Mouse (Mus musculus) cerebellum, adult 2 months (tissue): ENCODE data around the gene Grin2a. TPM values are rescaled to one million over a fixed set of nuclear protein-coding genes. Genes with fewer than 3 reads are reported as not detected.
"Not testable (repeated sequence)": the region's sequence is repeated elsewhere in the genome, so short reads cannot be mapped to it uniquely, and the experiment has no call there.

Experiments
- DNase-seq, 2 experiments: peaks; one replicate each; pipeline ENCODE4 v3.0.0; 2021
- H3K27ac ChIP-seq: fragments of 200-500 bp; 2 replicates; pipeline ENCODE4 v1.5.1; 2012; ENCODE audit warnings: low read length, control low read depth, inconsistent platforms; ENCODE audit not compliant: insufficient read depth
- H3K27me3 ChIP-seq: fragments of 200-500 bp; 2 replicates; pipeline ENCODE4 v1.6.1; 2012; ENCODE audit warnings: inconsistent platforms, mild to moderate bottlenecking, low read length, moderate library complexity; ENCODE audit not compliant: control insufficient read depth, insufficient read depth
- H3K4me1 ChIP-seq: fragments of 200-500 bp; 2 replicates; pipeline ENCODE4 v1.6.1; 2011; ENCODE audit warnings: low read length; ENCODE audit not compliant: control insufficient read depth, insufficient read depth
- H3K4me3 ChIP-seq: fragments of 200-500 bp; replicated peaks from 2 replicates; pipeline ENCODE3; 2011; ENCODE audit warnings: mild to moderate bottlenecking, low read depth, low read length, control low read depth; ENCODE audit not compliant: insufficient read depth
- CTCF ChIP-seq: fragments of 200-500 bp; IDR thresholded peaks from 2 replicates; pipeline ENCODE4 v1.5.1; 2011; ENCODE audit warnings: low read depth, mild to moderate bottlenecking, control low read depth, low read length, moderate library complexity, borderline replicate concordance; ENCODE audit not compliant: insufficient read depth
- POLR2A ChIP-seq: fragments of 200-500 bp; IDR thresholded peaks from 2 replicates; pipeline ENCODE4 v1.6.1; 2011; ENCODE audit warnings: low read length, control low read depth, borderline replicate concordance; ENCODE audit not compliant: insufficient read depth
- WGBS: fragments of 180-500 bp; shearing (Covaris S2); methylation state at CpG from one replicate; pipeline ENCODE4 v1.1.7; 2018; 5-methylcytosine and 5-hydroxymethylcytosine counted together
- polyA plus RNA-seq: library from polyadenylated mRNA; depleted of rRNA; stranded (reverse); fragments of >200 nt; gene quantifications from 2 replicates; pipeline ENCODE4 v1.2.3, GENCODE M21; 2012

The Grin2a gene
- polyA plus RNA-seq, 1 experiment = 17.4 TPM

DNA sequence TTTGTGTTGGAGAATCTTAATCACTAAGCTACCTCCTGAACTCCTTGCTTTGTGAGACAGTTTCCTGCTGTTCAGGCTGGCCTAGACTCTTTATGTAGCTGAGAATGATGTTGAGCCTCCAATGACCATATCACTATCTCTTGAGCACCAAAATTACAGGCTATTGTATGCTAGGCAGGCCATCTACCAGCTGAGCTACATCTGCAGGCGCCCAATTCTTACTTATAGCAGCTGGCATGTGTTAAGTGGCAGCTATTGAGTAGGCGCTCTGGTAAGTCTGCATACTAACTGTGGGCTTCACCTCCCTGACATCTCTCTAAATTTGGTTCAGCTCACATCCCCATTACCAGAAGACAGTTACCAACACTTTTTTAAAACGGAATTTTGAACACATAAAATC lies 331.3 kb downstream of the Grin2a start:
- DNase-seq = no peak
- no peak overlapping the region for H3K4me3 ChIP-seq
- TF ChIP-seq POLR2A (no peak), CTCF (no peak)
- no peak overlapping the region for H3K27ac ChIP-seq
- 89% methylated on average over 3 of the region's 3 CpGs for WGBS
- H3K27me3 ChIP-seq = no peaks in the 10 kb centered on the region
- no peaks in the 10 kb centered on the region for H3K4me1 ChIP-seq

DNA sequence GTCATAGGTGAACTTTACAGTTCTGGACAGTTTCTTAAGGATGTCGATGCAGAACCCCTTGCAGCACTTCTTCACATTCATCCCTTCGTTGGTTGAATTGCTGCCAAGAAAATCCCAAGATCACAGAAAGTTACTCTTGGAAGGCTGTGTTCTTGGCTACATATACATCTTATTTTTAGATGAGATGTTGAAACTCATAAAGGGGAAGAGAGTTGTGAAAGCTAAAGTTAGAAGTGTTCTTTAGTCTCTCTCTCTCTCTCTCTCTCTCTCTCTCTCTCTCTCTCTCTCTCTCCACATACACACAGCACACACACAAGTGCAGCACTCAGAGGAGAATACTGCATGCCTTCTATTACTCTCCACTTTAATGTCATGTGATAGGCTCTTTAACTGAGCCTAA lies 331.9 kb downstream of the Grin2a start:
- 68% methylated on average over 2 of the region's 2 CpGs for WGBS
- no peak overlapping the region for H3K27ac ChIP-seq

DNA sequence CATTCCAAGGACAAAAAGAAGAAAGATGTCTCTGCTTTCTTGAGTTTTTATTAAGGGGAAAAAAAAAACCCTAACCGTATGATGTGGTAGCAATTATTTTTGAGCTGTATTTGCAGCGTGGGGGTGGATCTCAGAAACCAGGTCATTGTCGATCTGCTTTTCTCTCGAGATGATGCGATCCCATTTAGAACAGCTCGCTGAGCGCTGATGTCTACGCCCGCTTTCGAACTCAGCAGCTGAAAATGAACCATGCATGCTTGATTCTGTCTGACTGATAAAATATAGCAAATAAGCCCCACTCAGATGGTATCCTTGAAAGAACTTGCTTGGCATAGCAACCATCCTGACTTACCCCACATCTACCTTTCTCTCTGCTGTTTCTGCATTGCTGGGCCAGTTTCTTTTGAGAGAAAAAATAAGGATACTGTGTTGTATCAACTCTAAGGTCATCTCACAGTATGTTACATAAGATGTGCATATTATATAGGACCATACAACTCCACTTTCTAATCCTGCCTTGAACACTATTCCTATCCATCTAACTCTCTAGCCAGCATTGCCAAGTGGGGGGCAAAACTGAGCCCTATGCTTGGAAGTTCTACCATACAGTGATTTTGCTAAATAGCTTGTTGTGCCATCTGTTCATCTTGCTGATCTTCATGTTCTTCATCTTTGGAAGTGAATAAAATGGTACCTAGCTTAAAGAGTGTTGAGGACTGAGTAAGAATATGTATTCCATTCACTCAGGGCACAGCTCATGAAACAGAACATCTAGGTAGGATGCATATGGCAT lies 369.5 kb downstream of the Grin2a start:
- 85% methylated on average over 10 of the region's 10 CpGs for WGBS
- H3K27ac ChIP-seq = no peak overlapping the region
- TF ChIP-seq CTCF (no peak), POLR2A (no peak)
- H3K27me3 ChIP-seq = no peaks in the 10 kb centered on the region
- H3K4me1 ChIP-seq = no peaks in the 10 kb centered on the region; the same call in 1 of the 2 replicates
- DNase-seq = peak in 1 of 2 experiments; percentile 30
- H3K4me3 ChIP-seq = no peak overlapping the region

More for the DNA sequence above, 331.9 kb downstream of the Grin2a start:
- Histone ChIP-seq H3K4me1 (no peaks in the 10 kb centered on the region), H3K27me3 (no peaks in the 10 kb centered on the region), H3K4me3 (no peak overlapping the region)
- no peak for DNase-seq
- TF ChIP-seq POLR2A (no peak), CTCF (no peak)

DNA sequence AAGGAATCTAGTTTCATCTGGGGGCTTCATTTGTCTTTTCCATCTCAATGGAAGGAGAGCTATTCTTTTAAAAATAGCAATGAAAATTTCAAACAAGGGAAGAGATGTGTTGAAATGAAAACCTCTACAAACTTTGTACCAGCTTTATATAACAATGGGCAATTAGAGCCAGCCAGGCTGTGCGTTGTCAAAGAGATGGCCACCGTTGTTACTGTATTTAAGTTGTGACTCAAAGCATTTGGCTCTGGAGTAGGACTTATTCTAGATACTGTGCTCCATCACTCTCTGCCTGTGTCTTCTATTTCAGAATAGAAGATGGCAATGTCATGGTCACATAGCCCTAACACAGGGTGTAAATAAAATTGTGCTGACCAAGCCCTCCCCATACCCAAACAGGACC lies 371.0 kb downstream of the Grin2a start:
- no peaks in the 10 kb centered on the region; the same call in 1 of the 2 replicates for H3K4me1 ChIP-seq
- DNase-seq = no peak

DNA sequence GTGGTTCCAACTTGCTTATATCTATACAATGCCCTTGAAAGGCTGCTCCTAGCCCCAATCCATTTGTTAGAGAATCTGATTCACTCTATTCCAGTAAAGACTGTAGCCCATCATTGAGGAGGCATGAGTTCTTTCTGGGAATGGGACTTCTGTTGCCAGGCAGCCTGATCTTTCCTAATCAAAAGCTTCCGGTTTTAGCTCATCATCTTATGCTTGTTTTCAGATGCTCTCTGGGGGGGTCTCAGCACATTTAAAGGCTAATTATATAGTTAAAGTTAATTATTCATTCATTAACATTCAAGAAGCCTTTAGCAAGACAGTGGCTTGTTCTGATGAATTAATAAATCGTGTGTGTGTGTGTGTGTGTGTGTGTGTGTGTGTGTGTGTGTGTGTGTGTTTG lies 377.2 kb downstream of the Grin2a start:
- 60% methylated on average over 2 of the region's 2 CpGs for WGBS
- TF ChIP-seq POLR2A = no peak
- TF ChIP-seq CTCF = no peak
- Histone ChIP-seq H3K4me1 (0 out of 2 replicates have a peak, but pooled peaks cover 3% of the 10 kb centered on the region), H3K4me3 (no peak overlapping the region), H3K27ac (no peak overlapping the region), H3K27me3 (no peaks in the 10 kb centered on the region)
- DNase-seq = no peak

More for the DNA sequence above, 371.0 kb downstream of the Grin2a start:
- H3K27me3 ChIP-seq = no peaks in the 10 kb centered on the region
- no peak overlapping the region for H3K27ac ChIP-seq
- 92% methylated on average over 2 of the region's 2 CpGs for WGBS
- TF ChIP-seq POLR2A (no peak), CTCF (no peak)
- no peak overlapping the region for H3K4me3 ChIP-seq

DNA sequence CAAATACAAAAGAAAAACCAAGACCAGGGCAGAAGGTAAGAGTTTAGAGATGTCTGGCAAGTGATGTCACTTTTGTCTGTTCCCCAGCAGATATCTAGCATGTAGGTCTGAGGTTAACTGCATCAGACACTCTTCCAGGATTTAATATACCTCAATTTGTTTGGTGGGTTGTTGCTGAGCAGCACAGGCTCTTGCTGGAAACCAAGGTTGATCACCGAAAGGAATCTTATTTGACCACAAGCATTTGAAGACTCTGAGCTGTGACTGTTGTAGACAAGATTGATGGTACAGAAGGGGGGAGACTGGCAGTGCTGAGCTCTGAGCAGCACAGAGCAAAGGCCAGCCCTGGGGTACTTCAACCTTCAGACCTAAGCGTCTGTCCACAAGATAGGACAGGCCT lies 378.1 kb downstream of the Grin2a start:
- TF ChIP-seq CTCF = no peak
- no peak for TF ChIP-seq POLR2A
- no peak for DNase-seq
- Histone ChIP-seq H3K4me3 (no peak overlapping the region), H3K4me1 (peaks cover 6% of the 10 kb centered on the region; the same call in 1 of the 2 replicates), H3K27me3 (no peaks in the 10 kb centered on the region), H3K27ac (no peak overlapping the region)
- WGBS = 99% methylated on average over 2 of the region's 2 CpGs

DNA sequence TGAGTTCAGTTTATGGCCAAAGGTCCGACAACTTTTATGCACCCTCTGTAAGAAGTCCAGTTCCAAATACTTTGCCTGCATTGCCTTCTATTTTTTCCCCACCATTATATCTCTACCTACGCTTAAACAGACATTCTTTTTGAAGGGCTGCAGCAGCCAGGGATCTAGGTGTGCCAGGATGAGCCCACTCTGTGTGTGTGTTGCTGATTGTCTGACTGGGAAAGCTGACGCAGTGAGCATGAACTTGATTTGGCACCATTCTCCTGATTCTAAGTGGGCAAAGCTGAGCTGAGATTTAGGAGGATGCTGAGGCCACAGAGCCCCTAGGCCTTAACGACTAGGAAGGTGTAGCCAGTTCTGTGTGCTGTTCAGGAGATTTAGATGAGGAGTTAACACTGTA lies 378.6 kb downstream of the Grin2a start:
- Histone ChIP-seq H3K4me1 (peaks cover 6% of the 10 kb centered on the region; the same call in 1 of the 2 replicates), H3K27me3 (no peaks in the 10 kb centered on the region), H3K4me3 (no peak overlapping the region), H3K27ac (no peak overlapping the region)
- no peak for TF ChIP-seq POLR2A
- no peak for TF ChIP-seq CTCF
- WGBS = 64% methylated on average over 4 of the region's 4 CpGs
- no peak for DNase-seq

DNA sequence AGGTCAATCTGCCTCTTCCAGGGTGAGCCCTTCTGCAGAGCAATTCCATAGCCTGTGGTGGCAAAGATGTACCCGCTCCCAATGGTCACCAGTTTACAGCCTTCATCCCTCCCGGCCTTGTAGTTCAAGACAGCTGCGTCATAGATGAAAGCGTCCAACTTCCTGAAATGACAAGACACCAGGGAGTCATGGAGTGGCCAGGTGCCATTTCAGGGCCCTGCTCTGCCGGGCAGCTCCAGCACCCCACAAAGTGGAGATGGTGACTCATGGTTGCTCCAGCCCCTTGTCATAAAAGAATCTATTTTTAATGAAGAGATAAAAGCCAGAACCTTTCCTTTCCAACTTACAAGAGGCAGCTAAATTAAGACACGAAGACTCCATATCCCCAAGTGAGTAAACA lies 382.8 kb downstream of the Grin2a start:
- H3K27me3 ChIP-seq, H3K27ac ChIP-seq, H3K4me3 ChIP-seq, H3K4me1 ChIP-seq: not testable (repeated sequence)
- 33% methylated on average over 6 of the region's 6 CpGs for WGBS
- DNase-seq = peak; percentile 36 to 66
